Mouse (Mus musculus) C3H10T1/2 (cell line): Measurements from ENCODE around the gene Ccdc114. TPM values are rescaled to one million over a fixed set of nuclear protein-coding genes. Genes with fewer than 3 reads are reported as not detected.

Source experiments
- polyA plus RNA-seq, 2 experiments: library from polyadenylated mRNA; unstranded; fragments of >200 nt; fragmentation: generic; extraction: Trizol; gene quantifications; one replicate each; pipeline ENCODE4 v1.2.1; 2012; ENCODE audit warnings: missing spikeins in 2 of 2

The Ccdc114 gene
- polyA plus RNA-seq: under 1 TPM; 0.41 to 0.73 TPM

GRCm38 (mm10) chr7:45923762-45924428, at the start of gene Ccdc114:
TSS of gene Ccdc114 (plus strand) at chr7:45924072.

GRCm38 (mm10) chr7:45878278-45878677, 45.6 kb upstream of the Ccdc114 start, which contains the start of gene Grin2d:
TSS of gene Grin2d (minus strand) at chr7:45878378.

GRCm38 (mm10) chr7:45896517-45897257, 27.2 kb upstream of the Ccdc114 start, which contains the start of the genes Syngr4 and Tmem143:
TSS of gene Syngr4 (minus strand) at chr7:45896714.
TSS of gene Tmem143 (plus strand) at chr7:45896941.

DNA sequence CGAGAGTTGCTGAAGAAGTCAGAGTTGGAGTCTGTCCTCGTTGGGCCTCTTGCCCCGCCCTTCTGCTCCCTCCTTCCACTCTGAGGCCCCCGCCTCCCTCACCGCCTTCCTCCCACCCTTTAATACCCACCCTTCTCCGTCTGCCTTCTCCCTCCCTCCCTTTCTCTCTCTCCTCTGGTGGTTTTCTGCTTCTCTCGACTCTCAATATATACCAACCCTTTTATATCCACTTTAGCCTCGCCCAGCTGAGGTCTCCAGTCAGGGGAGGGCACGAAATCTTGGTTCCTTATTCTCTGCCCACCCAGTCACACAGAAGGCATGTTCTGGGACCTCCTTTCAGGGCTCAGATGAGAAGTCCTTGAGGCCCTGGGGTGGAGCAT, 2.6 kb upstream of the Ccdc114 start, which contains the start of gene Emp3:
Gene Emp3, minus strand, starts transcription at position 163 of the 380 bp plus-strand sequence.

Other genes with a start within 250 kb of the Ccdc114 start
- 1 to 10 TPM in 1 of 2 experiments, under 1 TPM in 1; 0.04 to 3.3 TPM for gene Ntn5, start 240.1 kb upstream of the Ccdc114 start, polyA plus RNA-seq
- 1 to 10 TPM in 1 of 2 experiments, under 1 TPM in 1; 0.42 to 1.3 TPM for gene Sec1, start 229.7 kb upstream of the Ccdc114 start, polyA plus RNA-seq
- gene Car11, start 224.2 kb upstream of the Ccdc114 start, polyA plus RNA-seq: 10 to 100 TPM in 1 of 2 experiments, under 1 TPM in 1; 0.81 to 21.1 TPM
- gene Dbp, start 219.0 kb upstream of the Ccdc114 start, polyA plus RNA-seq: 10 to 100 TPM; 13.0 to 47.5 TPM
- gene Rpl18, start 208.6 kb upstream of the Ccdc114 start, polyA plus RNA-seq: 1,000 to 10,000 TPM; 3,564 to 8,503 TPM
- 10 to 100 TPM; 13.6 to 20.8 TPM for gene Sphk2, start 206.1 kb upstream of the Ccdc114 start, polyA plus RNA-seq
- gene Fam83e, start 202.9 kb upstream of the Ccdc114 start, polyA plus RNA-seq: under 1 TPM; 0.05 to 0.09 TPM
- gene Spaca4, start 198.3 kb upstream of the Ccdc114 start, polyA plus RNA-seq: under 1 TPM in 1 of 2 experiments, not detected in 1; 0.12 TPM
- under 1 TPM; 0.12 to 0.25 TPM for gene Lmtk3, start 140.3 kb upstream of the Ccdc114 start, polyA plus RNA-seq
- under 1 TPM; 0.11 to 0.41 TPM for gene Sult2b1, start 139.4 kb upstream of the Ccdc114 start, polyA plus RNA-seq
- gene Cyth2, start 109.5 kb upstream of the Ccdc114 start, polyA plus RNA-seq: 100 to 1,000 TPM; 107 to 115 TPM
- under 1 TPM; 0.09 to 0.12 TPM for gene Kcnj14, start 99.3 kb upstream of the Ccdc114 start, polyA plus RNA-seq
- 10 to 100 TPM; 21.2 to 84.5 TPM for gene Grwd1, start 93.1 kb upstream of the Ccdc114 start, polyA plus RNA-seq
- 100 to 1,000 TPM; 128 to 197 TPM for gene Kdelr1, start 51.3 kb upstream of the Ccdc114 start, polyA plus RNA-seq
- gene Grin2d, start 45.7 kb upstream of the Ccdc114 start, polyA plus RNA-seq: 1 to 10 TPM in 1 of 2 experiments, under 1 TPM in 1; 0.42 to 2.0 TPM
- gene Syngr4, start 27.4 kb upstream of the Ccdc114 start, polyA plus RNA-seq: 1 to 10 TPM in 1 of 2 experiments, under 1 TPM in 1; 0.63 to 2.8 TPM
- 10 to 100 TPM in 1 of 2 experiments, 1 to 10 TPM in 1; 6.6 to 20.6 TPM for gene Tmem143, start 27.1 kb upstream of the Ccdc114 start, polyA plus RNA-seq
- gene Emp3, start 2.7 kb upstream of the Ccdc114 start, polyA plus RNA-seq: 1,000 to 10,000 TPM in 1 of 2 experiments, 100 to 1,000 TPM in 1; 899 to 1,094 TPM
- under 1 TPM in 1 of 2 experiments, not detected in 1; 0.01 TPM for gene Abcc6, start 106.2 kb downstream of the Ccdc114 start, polyA plus RNA-seq
- 10 to 100 TPM; 22.3 to 32.0 TPM for gene Nomo1, start 109.6 kb downstream of the Ccdc114 start, polyA plus RNA-seq
- not detected for gene Kcnj11, start 176.7 kb downstream of the Ccdc114 start, polyA plus RNA-seq